Mouse (Mus musculus): ENCODE results near the gene Timm17b. TPM values are rescaled to one million over a fixed set of nuclear protein-coding genes. Genes with fewer than 3 reads are reported as not detected.
A peak's percentile ranks its signal among the peaks of the same experiment; 100 is the strongest.
"Not testable (repeated sequence)": the region's sequence is repeated elsewhere in the genome, so short reads cannot be mapped to it uniquely, and the experiment has no call there.

Timm17b gene
- total RNA-seq (2015; ENCODE audit: low replicate concordance) (20.2 and 52.2 TPM in 2 replicates), total RNA-seq (2017; ENCODE audit: low replicate concordance) (8.9 and 33.2 TPM in 2 replicates)

DNA sequence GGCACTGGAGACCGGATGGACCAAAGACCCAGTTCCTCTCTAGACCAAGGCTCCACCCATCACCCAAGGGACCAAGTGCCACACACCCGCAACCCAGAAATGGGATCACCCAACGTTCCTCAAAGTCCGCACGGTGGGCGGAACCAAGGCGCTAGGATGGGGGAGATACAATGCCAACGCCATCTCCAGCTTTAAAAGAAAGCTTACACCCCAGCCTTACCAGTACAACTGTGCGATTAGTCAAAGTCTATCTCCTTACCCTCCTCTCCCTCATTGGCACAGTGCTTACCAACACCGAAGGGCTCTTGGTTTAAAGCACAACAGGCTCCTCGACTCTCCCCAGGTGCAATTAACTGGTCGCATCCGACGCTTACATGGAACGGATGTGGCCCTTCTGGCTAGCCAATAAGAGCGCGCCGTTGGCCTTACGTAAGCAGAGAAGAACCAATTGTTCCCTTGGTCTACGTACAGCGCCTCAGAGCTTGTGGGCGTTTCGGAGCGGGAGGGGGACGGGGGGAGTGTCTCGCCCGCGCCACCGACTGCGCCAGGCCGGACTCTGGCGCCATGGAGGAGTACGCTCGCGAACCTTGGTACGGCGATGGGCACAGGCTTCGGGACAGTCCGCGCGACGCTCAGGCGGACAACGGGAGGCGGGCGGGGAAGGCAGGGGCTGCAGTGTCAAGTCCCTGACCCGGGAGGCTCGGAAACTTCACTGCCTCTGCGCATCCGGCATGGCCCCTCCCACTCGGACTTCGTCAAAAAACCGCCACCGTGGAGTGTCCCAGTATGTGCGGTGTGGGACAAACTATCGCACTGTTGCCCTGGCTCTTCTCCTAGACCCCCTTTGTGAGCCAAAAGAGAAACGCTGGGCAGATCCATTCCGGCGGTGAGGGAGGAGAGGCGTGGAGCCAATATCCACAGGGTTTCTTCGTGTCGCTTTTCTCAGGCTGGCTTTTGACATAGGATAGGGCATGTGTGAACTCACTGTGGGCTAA, at the start of gene Timm17b, which contains the start of gene Pqbp1:
Gene Timm17b (plus strand): TSS at position 478 of the 995 bp plus-strand sequence.
Gene Pqbp1 (minus strand): TSS at position 390 of the 995 bp plus-strand sequence.
- peak; percentile 96 for ATAC-seq (replicated peaks; ENCODE audit: low FRiP score, poor library complexity, severe bottlenecking)

DNA sequence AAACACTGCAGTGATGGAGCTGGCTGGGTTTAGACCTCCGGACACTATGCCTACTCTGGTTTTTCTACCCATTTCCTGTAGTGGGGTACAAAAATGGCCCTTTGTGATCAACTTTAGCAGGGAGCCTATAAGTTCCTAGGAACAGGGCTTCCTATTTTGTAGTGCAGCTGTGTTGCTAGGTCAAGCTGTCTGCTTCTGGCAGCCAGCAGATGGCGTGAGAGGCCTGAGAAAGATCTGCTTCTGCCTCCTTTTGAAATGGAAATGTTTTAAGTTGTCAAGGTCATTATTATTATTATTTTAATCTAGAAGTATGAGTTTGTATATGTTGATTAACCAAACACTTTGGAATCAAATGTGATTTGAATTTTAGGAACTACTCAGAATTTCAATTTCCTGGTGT, 44.6 kb upstream of the Timm17b start:
- ATAC-seq (replicated peaks; ENCODE audit: low FRiP score, poor library complexity, severe bottlenecking) = peak; percentile 60

DNA sequence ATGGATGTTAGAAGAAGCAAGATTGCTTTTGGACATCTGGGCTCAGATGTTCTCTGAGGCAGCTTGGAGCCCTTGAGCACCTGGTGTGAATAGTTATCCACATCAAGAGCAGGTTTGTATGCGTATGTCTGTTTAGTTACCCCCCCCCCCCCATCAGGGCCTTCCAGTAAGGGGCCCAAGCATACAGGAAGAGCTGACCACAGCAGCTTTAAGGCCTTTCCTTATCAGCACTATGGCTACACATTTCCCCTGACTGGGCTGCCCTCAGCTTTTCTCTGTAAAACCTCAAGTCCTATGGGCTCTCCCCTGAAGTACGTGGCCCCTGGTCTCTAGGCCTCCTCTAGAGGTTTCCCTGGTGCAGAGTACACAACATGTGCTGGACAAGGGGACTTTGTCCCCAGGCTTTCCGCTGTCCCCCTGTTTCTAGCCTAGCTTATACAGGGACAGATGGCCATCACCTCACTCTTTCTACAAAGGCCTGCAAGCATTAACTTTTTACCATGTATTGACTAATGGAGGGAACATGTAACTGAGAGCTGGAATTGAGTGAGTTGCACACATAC, 39.9 kb upstream of the Timm17b start:
- ATAC-seq (replicated peaks; ENCODE audit: low FRiP score, poor library complexity, severe bottlenecking) = no peak

DNA sequence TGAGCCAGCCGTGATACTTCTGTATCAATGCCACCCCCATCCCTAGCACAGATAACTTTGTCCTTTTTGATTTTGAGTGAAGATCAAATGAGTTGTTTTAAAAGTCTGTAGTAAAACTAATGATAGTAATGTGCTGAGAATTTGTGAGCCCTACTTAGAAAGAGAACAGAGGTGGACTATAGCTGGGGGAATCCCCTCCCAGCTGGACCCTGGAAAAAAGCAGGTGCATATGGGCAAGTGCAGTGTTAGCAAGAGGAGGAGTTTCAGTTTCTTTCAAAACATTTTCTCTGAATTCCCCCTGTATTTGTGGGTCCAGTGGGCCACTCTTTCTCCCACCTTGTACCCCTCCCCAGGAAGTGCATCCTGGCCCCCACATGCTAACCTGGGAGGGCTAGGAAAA, 36.0 kb upstream of the Timm17b start:
- no peak for ATAC-seq (replicated peaks; ENCODE audit: low FRiP score, poor library complexity, severe bottlenecking)

DNA sequence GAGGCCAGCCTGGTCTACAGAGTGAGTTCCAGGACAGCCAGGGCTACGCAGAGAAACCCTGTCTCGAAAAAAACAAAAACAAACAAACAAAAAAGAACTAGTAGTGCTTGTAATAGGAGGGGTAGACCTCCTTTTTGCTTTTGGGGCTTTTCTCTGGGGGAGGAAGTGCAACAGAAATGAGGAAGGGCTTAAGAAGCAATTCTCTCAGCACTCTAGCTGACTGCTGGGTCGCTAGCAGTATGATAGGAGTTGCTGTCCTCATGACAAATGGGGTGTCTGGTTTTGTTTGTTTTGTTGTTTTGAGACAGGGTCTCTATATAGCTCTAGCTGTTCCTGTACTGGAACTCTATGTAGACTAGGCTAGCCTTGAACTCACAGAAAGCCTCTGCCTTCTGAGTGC, 34.6 kb upstream of the Timm17b start:
- no peak for ATAC-seq (replicated peaks; ENCODE audit: low FRiP score, poor library complexity, severe bottlenecking)

DNA sequence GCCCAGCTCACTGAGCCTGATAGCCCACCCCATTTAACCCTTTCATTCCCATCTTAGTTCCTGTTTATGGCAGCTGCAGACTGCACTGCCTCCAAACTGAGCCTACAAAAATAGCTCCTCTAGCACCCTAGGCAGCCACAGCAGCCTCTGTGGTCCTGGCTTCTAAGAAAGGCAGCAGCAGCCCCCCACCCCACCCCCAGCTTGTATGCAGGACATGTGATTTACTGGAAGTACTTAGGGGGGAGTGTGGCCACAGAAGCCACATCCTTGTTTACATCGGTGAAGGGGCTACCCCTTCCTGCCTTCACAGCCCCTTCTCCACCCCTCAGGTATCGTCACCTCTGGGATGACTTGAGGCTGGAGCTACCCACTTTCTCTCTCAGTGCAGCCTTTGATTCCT, 33.8 kb upstream of the Timm17b start:
- no peak for ATAC-seq (replicated peaks; ENCODE audit: low FRiP score, poor library complexity, severe bottlenecking)

DNA sequence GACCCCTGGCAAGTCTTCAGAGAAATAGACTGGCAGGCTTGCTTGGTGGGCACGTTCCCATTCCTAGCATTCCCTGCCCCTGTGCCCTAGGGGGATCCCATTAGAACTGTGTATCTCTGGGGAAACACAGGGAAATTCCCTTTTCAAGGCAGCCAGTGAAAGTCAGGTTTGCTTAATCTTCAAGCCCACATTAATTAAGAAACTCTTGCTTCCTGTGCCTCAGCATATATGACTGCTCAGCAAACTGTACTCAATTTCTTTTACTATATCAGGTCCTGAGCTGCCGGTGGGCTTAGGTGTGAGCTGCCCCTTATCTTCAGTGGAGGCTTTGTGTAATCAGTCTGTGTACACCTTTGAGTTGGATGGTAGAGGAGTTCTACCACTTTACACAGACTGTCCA, 33.4 kb upstream of the Timm17b start:
- no peak for ATAC-seq (replicated peaks; ENCODE audit: low FRiP score, poor library complexity, severe bottlenecking)

DNA sequence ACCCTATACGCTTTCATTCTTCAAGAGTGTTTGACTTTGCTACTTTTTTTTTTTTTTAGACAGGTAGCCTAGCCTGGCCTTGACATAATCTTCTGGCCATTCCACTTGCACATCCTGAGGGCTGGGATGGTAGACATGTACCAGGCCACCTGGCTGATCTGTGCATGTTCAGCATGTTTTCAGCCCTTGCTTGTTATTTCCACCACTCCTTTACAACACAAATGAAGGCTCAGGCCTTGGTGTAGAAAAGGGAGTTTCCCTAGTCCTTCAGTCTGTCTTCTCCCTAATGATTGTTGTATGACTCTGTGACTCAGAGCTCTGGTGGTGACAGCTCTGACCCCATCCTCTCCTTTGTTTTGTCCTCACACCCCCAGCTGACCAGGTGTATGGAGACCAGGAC, 32.0 kb upstream of the Timm17b start:
- no peak for ATAC-seq (replicated peaks; ENCODE audit: low FRiP score, poor library complexity, severe bottlenecking)

DNA sequence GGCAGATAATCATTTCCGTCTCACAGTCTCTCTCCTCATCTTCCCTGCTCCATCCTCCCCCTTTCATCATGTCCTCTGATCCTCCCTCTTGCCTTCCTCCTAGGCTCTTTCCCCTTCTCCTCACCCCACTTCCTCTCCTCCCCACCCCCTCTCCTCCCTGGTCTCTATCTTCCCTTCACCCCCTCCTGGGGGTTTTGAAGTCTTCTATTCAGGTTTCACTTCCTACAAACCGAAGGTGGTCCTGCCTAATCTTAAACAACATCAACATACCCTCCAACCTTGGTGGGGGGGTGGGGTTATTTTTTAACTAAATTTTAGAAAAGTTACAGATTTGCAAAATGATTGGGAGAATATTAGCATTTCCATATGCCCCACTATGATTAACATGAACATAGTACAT, 30.7 kb upstream of the Timm17b start:
- ATAC-seq (replicated peaks; ENCODE audit: low FRiP score, poor library complexity, severe bottlenecking) = no peak

DNA sequence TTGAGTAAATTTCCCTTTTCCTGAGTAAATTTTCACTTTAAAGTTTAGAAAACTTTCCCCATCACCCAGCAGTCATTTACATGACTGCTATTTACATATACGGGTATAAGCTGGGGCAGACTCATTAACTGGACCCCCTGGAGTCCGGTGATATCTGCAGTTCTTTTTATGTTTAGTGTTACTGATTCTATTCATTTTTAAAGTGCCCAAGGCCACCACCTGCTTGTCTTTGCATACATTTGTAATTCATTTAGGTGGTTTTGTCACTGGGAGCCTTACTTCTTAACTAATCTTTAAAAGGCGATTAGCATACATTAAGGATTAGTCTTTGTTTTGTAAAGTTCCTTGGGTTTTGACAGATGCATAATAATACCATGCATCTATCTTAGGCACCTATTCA, 29.3 kb upstream of the Timm17b start:
- no peak for ATAC-seq (replicated peaks; ENCODE audit: low FRiP score, poor library complexity, severe bottlenecking)

DNA sequence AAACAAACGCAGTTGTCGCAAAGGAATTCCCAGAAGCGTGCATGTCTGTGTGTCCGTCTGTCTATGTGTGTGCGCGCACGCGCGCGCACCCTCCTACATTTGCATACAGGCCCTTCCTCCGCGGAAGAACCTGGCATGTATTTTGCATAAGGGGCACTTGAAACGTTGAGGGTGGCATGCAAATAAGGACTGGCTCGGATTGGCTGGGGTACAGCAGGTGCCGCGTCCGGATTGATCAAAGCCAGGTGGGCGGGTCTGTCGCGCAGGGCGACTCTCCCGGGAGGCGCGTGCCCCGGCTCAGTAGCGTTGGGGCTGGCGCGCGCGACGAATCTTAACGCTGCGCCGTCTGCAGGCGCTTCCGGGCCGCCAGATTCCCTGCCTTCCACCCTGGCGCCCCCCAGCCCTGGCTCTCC, 21.1 kb upstream of the Timm17b start, which contains the start of gene Pim2:
Gene Pim2 (plus strand): TSS at position 256 of the 413 bp plus-strand sequence.
- peak; percentile 88 for ATAC-seq (replicated peaks; ENCODE audit: low FRiP score, poor library complexity, severe bottlenecking)

DNA sequence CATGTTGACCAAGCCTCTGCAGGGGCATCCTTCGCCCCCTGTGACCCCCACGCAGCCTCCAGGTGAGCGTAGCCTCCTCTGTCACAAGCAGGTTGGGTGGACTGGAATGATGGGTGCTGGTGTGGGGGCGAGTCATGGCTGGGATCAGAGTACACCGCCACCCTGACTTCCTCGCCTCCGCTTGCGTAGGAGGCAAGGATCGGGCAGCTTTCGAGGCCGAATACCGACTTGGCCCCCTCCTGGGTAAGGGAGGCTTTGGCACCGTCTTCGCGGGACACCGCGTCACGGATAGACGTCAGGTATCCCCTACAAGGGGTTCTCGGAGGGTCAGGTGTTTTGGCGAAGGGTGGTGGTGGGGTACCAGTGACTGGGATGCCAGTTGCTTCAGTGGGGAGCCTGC, 20.7 kb upstream of the Timm17b start:
- no peak for ATAC-seq (replicated peaks; ENCODE audit: low FRiP score, poor library complexity, severe bottlenecking)

DNA sequence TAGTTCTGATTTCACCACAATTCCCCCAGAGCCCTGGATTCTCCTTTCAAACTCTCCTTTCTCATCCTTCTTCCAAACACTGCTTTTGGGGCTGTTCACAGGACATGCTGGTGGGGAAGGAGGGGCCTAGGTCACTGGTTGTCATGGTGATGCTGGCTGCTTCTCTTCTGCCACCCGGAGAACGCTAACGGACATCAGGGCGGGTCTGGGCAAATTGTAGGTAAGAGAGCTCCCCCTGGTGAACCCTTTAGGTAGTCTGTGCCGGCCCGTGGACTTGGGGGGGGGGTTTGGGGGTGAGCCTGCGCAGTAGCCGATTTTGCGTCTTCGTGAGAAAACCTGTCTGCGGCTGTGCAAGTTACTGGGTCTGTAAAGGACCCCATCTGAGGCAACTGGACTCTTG, 19.3 kb upstream of the Timm17b start:
- 0 out of 2 replicates have a peak, but pooled peaks have one; percentile 19 for ATAC-seq (replicated peaks; ENCODE audit: low FRiP score, poor library complexity, severe bottlenecking)

DNA sequence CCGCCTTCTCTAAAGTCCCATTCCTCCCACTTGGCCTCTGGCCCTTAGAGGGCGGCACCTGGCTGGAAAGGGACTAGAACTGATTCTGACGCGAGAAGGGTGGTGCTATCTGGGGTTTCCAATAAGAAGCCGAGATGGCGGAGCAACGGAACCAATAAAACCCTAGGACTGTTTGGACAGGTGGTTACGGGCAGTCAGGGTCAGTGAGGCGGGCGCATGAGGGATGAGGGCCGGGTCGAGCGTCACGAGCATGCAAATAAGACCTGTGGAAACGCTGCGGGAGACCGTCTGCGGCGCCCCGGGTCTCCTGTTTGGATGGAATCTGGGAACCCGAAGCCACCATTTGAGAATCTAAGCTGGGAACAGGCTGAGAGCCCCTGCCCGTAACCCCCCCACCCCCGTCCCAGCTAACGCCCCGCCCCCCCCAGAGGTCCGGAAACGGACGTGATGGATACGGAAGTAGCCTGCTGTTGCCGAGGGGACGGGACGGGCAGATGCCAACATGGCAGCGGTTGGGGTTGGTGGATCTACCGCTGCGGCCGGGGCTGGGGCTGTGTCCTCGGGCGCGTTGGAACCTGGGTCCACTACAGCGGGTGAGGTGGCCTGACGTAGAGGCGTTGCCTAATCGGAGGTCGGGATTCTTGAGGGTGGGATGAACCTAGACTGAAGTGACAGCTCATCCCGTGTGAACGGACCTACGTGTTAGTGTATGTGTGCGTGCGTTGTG, 15.2 kb upstream of the Timm17b start, which contains the start of gene Slc35a2:
Gene Slc35a2 (plus strand): TSS at position 188 of the 727 bp plus-strand sequence.
- peak; percentile 88 for ATAC-seq (replicated peaks; ENCODE audit: low FRiP score, poor library complexity, severe bottlenecking)

DNA sequence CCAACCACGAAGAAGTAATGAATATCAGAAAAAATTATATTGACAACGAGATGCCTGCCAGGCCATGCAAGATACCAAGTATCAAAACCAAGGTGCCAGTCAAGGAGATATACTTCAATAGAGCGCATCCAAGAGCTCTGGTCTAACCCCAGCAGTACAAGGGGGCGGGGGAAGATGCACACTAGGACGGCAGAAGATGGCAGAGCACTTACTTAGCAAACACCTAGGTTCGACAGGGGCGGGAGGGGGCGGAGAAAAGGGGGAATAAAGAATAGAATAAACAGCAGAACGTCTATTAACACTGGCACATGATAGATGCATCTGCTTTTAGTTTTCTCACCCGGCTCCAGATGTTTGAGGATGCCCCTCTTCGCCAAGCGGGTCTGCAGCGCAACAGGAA, 946 bp upstream of the Timm17b start:
- ATAC-seq (replicated peaks; ENCODE audit: low FRiP score, poor library complexity, severe bottlenecking) = no peak

DNA sequence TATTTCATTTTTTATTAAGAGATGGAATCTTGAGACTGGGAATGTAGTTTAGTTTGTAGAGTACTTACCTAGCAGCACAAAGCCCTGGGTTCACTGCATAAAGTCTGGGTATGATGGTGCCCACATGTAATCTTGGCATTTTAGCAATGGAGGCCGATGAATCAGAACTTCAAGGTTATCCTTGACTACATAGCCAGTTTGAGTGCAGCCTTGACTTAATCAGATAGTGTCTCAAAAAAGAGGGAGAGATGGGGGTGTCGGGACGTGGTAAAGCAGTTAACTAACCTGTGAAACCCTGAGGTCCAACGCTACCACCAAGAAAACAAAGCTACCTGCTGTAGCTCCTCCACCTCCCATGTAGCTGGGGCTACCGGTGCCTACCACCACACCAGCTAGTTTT, 5.3 kb downstream of the Timm17b start:
- ATAC-seq (replicated peaks; ENCODE audit: low FRiP score, poor library complexity, severe bottlenecking) = no peak

DNA sequence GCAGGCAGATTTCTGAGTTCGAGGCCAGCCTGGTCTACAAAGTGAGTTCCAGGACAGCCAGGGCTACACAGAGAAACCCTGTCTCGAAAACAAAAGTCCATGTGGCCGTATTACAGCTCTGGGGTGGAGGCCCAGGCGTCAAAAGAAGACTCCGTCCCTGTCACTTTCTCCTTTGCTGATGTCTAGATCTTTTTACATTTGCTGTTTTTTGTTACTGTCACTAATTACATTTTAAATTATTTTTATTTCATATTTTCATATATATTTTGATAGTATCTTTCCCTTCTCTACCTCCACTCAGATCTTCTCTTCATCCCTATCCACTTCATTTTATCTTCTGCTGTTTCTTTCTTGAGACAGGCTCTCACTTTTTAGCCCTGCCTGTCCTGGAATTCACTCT, 8.6 kb downstream of the Timm17b start, which contains the start of gene Gm10491:
Gene Gm10491 (minus strand): TSS at position 101 of the 400 bp plus-strand sequence.
- no peak for ATAC-seq (replicated peaks; ENCODE audit: low FRiP score, poor library complexity, severe bottlenecking)

DNA sequence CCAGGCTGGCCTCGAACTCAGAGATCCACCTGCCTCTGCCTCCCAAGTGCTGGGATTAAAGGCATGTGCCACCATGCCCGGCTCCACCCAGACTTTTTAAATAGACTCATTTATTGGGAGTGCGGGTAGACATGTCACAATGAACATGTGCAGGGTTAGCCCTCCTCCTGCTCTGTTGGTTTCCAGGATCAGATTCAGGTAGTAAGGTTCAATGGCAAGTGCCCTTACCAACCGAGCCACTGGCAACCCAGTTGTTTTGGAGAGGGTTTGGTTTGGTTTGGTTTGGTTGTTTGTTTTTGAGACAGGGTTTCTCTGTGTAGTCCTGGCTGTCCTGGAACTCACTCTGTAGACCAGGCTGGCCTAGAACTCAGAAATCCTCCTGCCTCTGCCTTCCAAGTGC, 10.1 kb downstream of the Timm17b start, which contains the start of gene Gm10490:
Gene Gm10490 (plus strand): TSS at position 301 of the 400 bp plus-strand sequence.
- ATAC-seq (replicated peaks; ENCODE audit: low FRiP score, poor library complexity, severe bottlenecking) = not testable (repeated sequence)

DNA sequence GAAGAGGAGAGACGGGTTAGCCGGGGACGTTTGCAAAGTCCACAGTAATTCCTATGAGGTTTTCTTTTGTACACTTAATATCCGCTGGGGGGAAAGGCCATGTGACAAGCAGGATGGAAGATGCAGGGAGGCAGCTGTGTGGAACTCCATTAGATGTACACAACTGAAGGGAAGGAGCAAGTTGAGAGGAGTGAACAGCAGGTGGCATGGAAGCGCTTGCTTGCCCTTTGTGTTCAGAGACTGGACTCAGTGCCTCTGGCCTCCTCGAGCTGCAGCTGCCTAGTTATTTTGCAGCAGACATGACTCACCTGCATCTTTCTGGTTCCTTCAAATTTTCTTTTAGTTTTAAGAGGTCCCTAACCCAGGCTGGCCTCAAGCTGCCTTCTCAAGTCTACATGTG, 11.3 kb downstream of the Timm17b start:
- ATAC-seq (replicated peaks; ENCODE audit: low FRiP score, poor library complexity, severe bottlenecking) = no peak

DNA sequence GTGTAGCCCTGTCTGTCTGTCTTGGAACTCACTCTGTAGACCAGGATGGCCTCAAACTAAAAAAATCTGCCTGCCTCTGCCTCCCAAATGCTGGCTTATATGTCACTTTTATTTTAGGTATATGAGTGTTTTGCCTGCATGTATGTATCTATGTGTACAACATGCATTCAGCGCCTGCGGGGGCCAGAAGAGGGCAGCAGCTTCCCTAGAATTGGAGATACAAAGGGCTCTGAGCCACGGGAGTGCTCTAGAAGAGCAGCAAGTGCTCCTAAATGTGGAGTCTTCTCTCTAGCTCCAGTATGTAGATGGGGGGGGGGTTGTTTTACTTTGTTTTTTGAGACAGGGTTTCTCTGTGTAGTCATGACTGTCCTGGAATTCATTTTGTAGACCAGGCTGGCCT, 16.5 kb downstream of the Timm17b start:
- peak; percentile 87 for ATAC-seq (replicated peaks; ENCODE audit: low FRiP score, poor library complexity, severe bottlenecking)
